Mouse (Mus musculus) layer of hippocampus, adult 2 months (tissue): ENCODE data around the gene Zbtb7a. TPM values are rescaled to one million over a fixed set of nuclear protein-coding genes. Genes with fewer than 3 reads are reported as not detected.

Experiments used
- DNase-seq, 2 experiments: peaks; one replicate each; pipeline ENCODE4 v3.0.0; 2022; ENCODE audit warnings: low spot score in 2 of 2
- H3K27ac ChIP-seq: fragments of 200-600 bp; 2 replicates; pipeline ENCODE4 v1.8.1; 2022
- H3K4me3 ChIP-seq: fragments of 200-600 bp; 2 replicates; pipeline ENCODE4 v1.8.1; 2022; ENCODE audit warnings: mild to moderate bottlenecking
- CTCF ChIP-seq: fragments of 200-600 bp; conservative IDR thresholded peaks from 2 replicates; pipeline ENCODE4 v1.8.1; 2022; ENCODE audit warnings: antibody characterized with exemption, mild to moderate bottlenecking, moderate library complexity
- total RNA-seq, 2 experiments: library from RNA; stranded (reverse); gene quantifications; 2 replicates each; pipeline ENCODE4 v1.2.3; 2021

Gene Zbtb7a
- total RNA-seq, 2 experiments from 2014 or later, result 103 to 109 TPM

DNA sequence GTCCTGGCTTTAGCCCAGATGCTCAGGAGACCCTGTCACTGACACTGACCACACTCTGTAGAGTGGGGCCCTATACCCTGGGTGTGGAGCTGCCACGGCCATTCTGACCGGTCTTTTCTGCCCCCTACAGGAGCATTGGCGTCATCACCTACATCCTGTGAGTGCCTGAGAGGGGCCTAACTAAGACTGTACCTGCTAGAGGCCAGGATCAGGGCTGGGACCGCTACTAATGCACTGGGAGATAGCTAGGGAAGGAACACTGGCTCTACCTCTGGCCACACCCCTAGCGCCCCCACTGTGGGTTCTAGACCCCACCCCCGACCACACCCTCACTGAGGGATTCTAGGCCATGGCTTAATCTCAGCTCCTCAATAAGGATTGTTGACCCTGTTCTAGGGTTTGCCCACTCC is 55.9 kb downstream of the Zbtb7a start:
- H3K27ac ChIP-seq, result peak overlapping the region; percentile 98; the same call in 1 of the 2 replicates
- TF ChIP-seq CTCF, result peak; percentile 55
- H3K4me3 ChIP-seq, result no peak overlapping the region
- no peak for DNase-seq

DNA sequence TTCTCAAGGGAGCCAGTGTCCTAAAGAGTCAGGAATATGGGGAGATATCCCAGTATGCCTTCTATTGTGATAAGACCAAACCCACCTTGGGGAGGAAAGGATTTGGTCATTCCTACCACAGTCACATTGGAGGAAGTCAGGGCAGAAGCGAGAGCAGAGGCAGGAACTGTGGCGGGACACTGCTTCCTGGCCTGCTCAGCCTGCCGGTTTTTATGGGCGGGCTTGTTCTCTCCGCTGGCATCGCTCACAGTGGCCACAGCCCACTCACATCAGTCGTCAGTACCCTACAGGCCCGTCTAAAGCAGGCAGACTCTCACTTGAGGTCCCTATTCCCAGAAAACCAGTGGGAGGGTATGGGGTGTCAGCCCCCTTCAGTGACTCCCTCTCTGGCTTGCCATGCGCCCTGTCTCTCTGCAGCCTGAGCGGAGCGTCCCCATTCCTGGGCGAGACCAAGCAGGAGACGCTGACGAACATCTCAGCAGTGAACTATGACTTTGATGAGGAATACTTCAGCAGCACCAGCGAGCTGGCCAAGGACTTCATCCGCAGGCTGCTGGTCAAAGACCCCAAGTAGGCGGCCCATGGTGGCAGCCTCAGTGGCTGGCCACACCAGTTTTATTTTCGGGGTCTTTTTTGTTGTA is 56.4 kb downstream of the Zbtb7a start:
- TF ChIP-seq CTCF, result no peak
- Histone ChIP-seq H3K27ac (peak overlapping the region; percentile 98), H3K4me3 (no peak overlapping the region; the same call in 1 of the 2 replicates)
- no peak for DNase-seq

DNA sequence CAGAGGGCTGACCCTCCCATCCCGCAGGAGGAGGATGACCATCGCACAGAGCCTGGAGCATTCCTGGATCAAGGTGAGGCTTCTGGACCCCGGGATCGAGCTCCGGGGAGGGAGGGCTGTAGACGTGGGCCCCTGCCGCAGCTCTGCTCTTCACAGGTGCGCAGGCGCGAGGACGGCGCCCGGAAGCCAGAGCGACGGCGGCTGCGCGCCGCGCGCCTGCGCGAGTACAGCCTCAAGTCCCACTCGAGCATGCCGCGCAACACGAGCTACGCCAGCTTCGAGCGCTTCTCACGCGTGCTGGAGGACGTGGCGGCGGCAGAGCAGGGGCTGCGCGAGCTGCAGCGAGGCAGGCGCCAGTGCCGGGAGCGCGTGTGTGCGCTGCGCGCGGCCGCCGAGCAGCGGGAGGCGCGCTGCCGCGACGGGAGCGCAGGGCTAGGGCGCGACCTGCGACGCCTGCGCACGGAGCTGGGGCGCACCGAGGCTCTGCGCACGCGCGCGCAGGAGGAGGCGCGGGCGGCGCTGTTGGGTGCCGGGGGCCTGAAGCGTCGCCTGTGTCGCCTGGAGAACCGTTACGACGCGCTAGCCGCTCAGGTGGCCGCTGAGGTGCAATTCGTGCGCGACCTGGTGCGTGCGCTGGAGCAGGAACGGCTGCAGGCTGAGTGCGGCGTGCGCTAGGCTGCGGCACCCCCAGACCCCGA is 57.4 kb downstream of the Zbtb7a start:
- peak; percentile 84 to 85 for DNase-seq
- no peak for TF ChIP-seq CTCF
- peak overlapping the region; percentile 98 for H3K27ac ChIP-seq

DNA sequence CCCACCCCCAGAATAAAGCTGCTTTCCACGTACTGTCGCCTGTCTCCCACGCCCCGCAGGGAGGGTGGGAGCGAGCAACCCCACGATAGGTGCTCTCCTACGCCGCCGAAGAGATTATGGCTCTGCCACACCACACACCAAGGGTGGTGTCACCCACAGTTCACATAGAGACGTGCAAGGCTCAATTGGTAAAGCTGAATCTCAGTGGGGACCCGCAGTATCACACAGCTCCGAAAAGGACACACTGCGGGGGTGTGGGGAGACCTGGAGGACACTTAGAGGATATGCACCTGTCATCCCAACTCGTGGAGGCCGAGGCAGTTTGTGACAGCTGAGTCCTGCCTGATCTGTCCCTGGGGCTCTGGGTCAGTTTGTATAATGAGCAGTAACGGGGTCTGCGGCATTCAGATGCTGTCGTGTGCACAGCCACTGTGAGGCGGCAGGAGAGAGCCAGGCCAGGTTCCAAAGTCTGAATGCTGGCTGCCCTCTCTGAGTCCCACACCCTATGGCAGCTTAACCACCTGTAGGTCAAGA is 58.0 kb downstream of the Zbtb7a start:
- no peak for DNase-seq
- H3K4me3 ChIP-seq, result peak overlapping the region; percentile 63
- peak overlapping the region; percentile 98 for H3K27ac ChIP-seq
- no peak for TF ChIP-seq CTCF

More for the DNA sequence above, 57.4 kb downstream of the Zbtb7a start:
- peak overlapping the region; percentile 63 for H3K4me3 ChIP-seq

DNA sequence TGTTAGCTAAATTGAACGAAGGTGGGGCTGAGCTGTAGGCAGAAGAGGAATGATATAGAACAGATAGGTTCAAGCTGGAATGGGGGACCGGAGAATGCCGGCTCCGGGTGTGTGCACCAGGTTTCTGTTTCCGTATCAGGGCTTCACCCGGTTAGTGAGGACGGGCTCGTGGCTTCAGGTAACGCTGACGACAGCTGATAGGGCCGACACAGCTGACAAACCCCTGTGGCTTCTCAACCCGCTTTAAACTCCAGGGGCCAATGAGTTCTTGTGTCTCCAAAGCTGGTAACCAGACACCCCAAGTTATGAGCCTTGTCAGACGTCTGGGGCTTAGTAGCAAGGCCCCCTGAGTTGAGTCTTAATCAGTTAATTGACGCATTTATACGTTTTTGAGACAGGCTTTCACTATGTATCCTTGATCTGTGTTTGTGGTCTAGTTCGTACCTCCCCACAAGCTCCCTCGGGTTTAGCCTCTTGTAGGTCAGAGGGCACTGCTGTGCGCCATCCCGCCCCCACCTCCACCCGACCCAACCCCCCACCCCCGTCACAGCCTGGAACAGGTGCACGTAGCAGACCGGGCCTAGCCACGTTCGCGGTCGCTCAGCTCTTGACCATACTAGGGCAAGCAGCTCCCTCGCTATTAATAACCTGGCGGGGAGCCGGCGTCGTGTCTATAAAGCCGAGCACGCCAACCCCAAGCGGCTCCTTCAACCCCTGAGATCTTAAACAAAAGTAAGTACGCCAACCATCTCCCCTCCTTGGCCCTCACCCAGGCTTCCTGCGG is 59.2 kb downstream of the Zbtb7a start:
- Histone ChIP-seq H3K27ac (peak overlapping the region; percentile 98; the same call in 1 of the 2 replicates), H3K4me3 (no peak overlapping the region)
- no peak for DNase-seq
- no peak for TF ChIP-seq CTCF

DNA sequence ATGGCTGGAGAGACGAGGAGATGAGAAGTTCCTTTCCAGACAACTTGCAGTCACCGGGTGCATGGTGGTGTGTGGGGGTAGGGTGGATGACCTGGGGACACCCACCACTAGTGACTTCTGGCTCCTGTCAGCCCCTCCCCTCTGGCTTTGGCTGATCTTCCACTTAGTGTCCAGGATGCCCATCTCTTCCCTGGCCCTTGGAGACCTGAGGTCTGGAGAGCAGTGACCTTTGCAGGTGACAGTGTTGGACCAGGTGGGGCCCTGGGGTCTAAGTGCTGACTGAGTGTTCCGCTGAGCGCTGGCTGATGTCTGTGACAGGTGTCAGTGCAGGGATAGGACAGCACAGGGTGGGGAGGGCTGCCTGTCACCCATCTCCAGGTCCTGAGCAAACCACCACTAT is 60.3 kb downstream of the Zbtb7a start:
- TF ChIP-seq CTCF, result no peak
- no peak for DNase-seq
- no peak overlapping the region for H3K27ac ChIP-seq
- H3K4me3 ChIP-seq, result no peak overlapping the region

DNA sequence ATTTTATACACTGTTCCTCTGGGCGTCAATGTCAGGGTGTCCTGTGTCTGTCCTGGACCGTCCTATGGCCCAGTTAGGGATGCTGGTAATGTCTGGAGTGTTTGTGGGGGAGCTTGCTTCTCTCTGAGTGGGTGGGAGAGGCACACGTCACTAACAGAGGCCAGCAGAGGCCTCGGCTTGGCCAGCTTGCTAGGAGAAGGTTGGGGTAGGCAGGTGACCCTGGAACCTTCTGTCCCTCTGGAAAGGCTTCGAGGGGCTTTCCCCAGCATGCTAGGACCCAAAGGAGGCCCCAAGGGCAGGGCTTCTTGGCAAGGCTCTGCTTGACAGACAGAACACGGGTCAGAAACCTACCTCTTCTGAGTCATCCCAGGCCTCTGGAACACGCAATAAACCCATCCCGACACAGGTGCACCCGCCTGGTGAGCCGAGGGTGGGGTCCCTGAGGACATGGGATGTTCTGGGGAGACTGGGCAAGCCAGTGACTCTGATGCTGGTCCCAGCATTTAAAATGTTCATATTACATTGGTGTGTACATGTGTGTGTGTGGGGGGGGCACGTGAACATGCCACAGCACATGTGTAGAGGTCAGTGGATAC is 61.5 kb downstream of the Zbtb7a start:
- Histone ChIP-seq H3K4me3 (no peak overlapping the region), H3K27ac (no peak overlapping the region)
- no peak for TF ChIP-seq CTCF
- no peak for DNase-seq

DNA sequence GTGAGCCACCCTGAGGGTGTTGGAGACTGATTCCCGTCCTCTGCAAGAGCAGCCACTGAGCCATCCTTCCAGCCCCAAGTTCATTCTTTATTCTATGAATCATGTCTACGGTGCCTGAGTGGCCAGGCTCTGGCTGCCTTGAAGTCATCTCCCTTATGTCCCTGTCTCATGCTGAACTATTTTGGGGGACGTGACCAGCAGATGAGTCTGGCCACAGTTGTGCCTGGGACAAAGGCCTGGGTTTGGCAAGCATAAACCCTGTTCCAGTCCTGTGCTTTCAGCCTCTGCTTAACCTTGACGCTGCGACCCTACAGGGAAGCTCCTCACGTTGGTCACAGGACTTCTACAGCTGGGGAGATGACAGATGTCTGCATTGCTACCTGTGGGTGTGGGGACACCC is 62.3 kb downstream of the Zbtb7a start:
- Histone ChIP-seq H3K4me3 (no peak overlapping the region), H3K27ac (no peak overlapping the region)
- no peak for TF ChIP-seq CTCF
- DNase-seq, result no peak

DNA sequence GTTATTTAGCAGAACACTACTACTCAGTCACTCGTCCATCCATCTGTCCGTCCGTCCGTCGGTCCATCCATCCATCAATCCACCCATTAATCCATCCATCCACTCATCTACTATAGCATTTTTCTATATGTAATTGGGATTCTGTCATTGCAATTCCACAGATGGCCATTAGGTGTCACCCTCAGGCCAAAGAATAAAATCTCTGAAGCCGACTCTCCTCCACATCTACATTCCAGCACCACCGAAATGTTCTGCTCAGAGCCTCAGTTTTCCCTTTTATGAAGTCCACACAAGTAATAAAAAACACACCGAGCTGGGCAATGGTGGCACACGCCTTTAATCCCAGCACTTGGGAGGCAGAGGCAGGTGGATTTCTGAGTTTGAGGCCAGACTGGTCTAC is 63.2 kb downstream of the Zbtb7a start:
- Histone ChIP-seq H3K4me3 (no peak overlapping the region), H3K27ac (no peak overlapping the region)
- peak; percentile 93 for TF ChIP-seq CTCF
- DNase-seq, result peak in 1 of 2 experiments; percentile 74

DNA sequence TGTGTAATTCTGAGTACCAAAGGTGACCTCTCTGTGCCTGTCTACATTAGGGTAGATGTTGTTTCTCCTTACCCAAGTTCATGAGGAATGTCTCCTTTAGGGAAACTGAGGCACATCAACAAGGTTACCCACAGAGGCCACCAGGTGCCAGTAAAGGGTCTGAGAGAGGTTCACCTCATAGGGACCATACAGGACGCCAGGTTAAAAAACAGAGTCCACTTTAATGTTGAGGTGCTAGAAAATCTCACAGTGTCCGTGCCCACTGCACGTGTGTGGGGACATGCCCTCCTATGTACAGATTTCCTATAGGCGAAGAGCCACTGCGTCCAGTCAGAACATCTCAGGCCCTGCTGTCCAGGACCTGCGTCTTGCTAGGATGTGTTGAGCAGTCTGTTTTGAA is 64.0 kb downstream of the Zbtb7a start:
- no peak for DNase-seq
- Histone ChIP-seq H3K4me3 (no peak overlapping the region), H3K27ac (no peak overlapping the region)
- no peak for TF ChIP-seq CTCF

DNA sequence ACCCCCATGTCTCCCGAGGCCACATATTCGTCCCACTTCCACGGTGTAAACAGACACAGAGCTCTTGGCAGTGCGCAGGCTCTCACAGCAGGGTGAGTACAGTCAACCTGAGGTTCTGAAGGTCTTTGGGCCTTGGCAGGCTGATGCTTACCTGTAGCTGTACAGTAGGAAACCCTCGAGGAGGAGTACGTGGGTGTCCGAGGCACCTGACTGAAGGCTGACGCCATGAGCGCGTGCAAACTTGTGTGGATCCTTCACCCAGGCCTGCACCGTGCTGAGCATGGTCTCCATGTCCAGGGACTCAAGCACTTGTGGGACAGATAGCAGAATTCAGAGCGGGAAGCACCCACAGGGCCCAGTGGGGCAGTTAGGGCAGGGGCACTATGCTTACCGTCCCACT is 65.1 kb downstream of the Zbtb7a start:
- no peak for DNase-seq
- H3K27ac ChIP-seq, result no peak overlapping the region
- TF ChIP-seq CTCF, result no peak
- no peak overlapping the region for H3K4me3 ChIP-seq

DNA sequence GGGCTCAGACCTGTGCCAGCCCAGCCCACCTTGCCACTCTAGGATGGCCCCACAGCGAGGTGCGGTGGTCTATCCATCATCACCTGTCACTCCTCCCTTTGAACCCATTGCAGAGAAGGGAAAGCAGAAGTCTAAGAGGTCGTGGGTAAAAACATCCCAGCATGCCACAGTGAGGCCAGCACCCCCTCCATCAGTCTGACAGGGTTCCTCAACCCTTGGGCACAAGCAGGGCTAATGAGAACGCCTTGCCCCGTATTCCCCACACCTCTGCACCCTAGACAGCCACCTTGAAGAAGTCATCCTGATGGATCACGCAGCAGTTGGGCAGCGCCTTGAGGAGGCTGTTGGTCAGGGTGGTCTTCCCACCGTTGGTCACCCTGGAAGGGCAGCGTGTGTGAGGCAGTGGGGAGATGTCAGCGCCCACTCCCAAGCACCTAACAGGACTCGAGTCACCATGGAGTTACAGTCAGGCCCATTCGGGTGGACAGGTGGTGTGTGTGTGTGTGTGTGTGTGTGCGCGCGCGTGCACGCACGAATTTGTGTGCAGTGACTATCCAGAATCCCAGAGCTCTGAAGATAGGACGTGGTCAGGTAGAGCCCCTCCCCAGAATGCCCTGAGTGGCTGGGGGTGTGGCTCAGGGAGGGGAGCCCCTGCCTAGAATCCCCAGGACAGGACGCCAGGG is 65.7 kb downstream of the Zbtb7a start:
- TF ChIP-seq CTCF, result no peak
- no peak for DNase-seq
- Histone ChIP-seq H3K4me3 (no peak overlapping the region), H3K27ac (no peak overlapping the region)
